Mouse (Mus musculus) spleen, adult 2 months (tissue): Measurements from ENCODE around the gene Ofd1. TPM values are rescaled to one million over a fixed set of nuclear protein-coding genes. Genes with fewer than 3 reads are reported as not detected.

Experiments
- DNase-seq, 2 experiments: peaks; one replicate each; pipeline versions ENCODE4 v3.0.0 to v3.0.0-alpha.2; 2012 to 2021; ENCODE audit warnings: low spot score in 2 of 2, low read depth in 1 of 2
- H3K27ac ChIP-seq: fragments of 200-500 bp; 2 replicates; pipeline ENCODE4 v1.5.1; 2012; ENCODE audit warnings: low read length, inconsistent platforms; ENCODE audit not compliant: insufficient read depth
- H3K27me3 ChIP-seq: fragments of 200-500 bp; 2 replicates; pipeline ENCODE4 v1.6.1; 2012; ENCODE audit warnings: mild to moderate bottlenecking, moderate library complexity, low read length, inconsistent platforms; ENCODE audit not compliant: control insufficient read depth, insufficient read depth
- H3K36me3 ChIP-seq: fragments of 200-500 bp; 2 replicates; pipeline ENCODE4 v1.6.1; 2012; ENCODE audit warnings: mild to moderate bottlenecking, low read length, inconsistent platforms; ENCODE audit not compliant: control insufficient read depth, insufficient read depth
- H3K4me1 ChIP-seq: fragments of 200-500 bp; 2 replicates; pipeline ENCODE4 v1.6.1; 2011; ENCODE audit warnings: inconsistent platforms; ENCODE audit not compliant: control insufficient read depth, insufficient read depth, insufficient read length
- H3K4me3 ChIP-seq: fragments of 200-500 bp; 2 replicates; pipeline ENCODE4 v1.5.1; 2011; ENCODE audit warnings: mild to moderate bottlenecking, inconsistent platforms; ENCODE audit not compliant: insufficient read depth, insufficient read length; ENCODE audit errors: extremely low read depth
- CTCF ChIP-seq: fragments of 200-500 bp; IDR thresholded peaks from 2 replicates; pipeline ENCODE4 v1.5.1; 2011; ENCODE audit warnings: mild to moderate bottlenecking, inconsistent platforms; ENCODE audit not compliant: insufficient read depth, insufficient read length, insufficient replicate concordance; ENCODE audit errors: extremely low read depth
- POLR2A ChIP-seq: fragments of 200-500 bp; IDR thresholded peaks from 2 replicates; pipeline ENCODE4 v1.6.1; 2011; ENCODE audit warnings: low read depth, low read length, inconsistent platforms
- WGBS: fragments of 180-500 bp; shearing (Covaris S2); methylation state at CpG from one replicate; pipeline ENCODE4 v1.1.7; 2018; 5-methylcytosine and 5-hydroxymethylcytosine counted together
- polyA plus RNA-seq: library from polyadenylated mRNA; depleted of rRNA; stranded (reverse); fragments of >200 nt; gene quantifications from 2 replicates; pipeline ENCODE4 v1.2.3, GENCODE M21; 2012

Ofd1 gene
- polyA plus RNA-seq, 1 experiment = 0.99 TPM

GRCm38 (mm10) chrX:166360455-166360854, 80.0 kb downstream of the Ofd1 start:
- H3K27me3 ChIP-seq = no peaks in the 10 kb centered on the region
- no peak overlapping the region for H3K27ac ChIP-seq
- no peak for DNase-seq
- WGBS = 64% methylated on average over 4 of the region's 4 CpGs
- no peaks in the 10 kb centered on the region for H3K4me1 ChIP-seq
- no peak for TF ChIP-seq CTCF
- TF ChIP-seq POLR2A = no peak
- no peak overlapping the region for H3K4me3 ChIP-seq
- H3K36me3 ChIP-seq = no peaks in the 10 kb centered on the region

- DNase-seq = no peak
- TF ChIP-seq CTCF (no peak), POLR2A (no peak)
- Histone ChIP-seq H3K4me1 (no peaks in the 10 kb centered on the region), H3K4me3 (no peak overlapping the region), H3K27ac (no peak overlapping the region), H3K27me3 (no peaks in the 10 kb centered on the region), H3K36me3 (no peaks in the 10 kb centered on the region)
- WGBS = 70% methylated on average over 2 of the region's 2 CpGs
Observed at GRCm38 (mm10) chrX:166359927-166360440, 80.5 kb downstream of the Ofd1 start.

GRCm38 (mm10) chrX:166358955-166359354, 81.5 kb downstream of the Ofd1 start:
- TF ChIP-seq CTCF (no peak), POLR2A (no peak)
- no peaks in the 10 kb centered on the region for H3K27me3 ChIP-seq
- no peak for DNase-seq
- no peak overlapping the region for H3K27ac ChIP-seq
- 63% methylated on average over 2 of the region's 2 CpGs for WGBS
- H3K4me1 ChIP-seq = no peaks in the 10 kb centered on the region
- H3K4me3 ChIP-seq = no peak overlapping the region
- H3K36me3 ChIP-seq = no peaks in the 10 kb centered on the region

GRCm38 (mm10) chrX:166356276-166356675, 84.2 kb downstream of the Ofd1 start:
- H3K27ac ChIP-seq = no peak overlapping the region
- 79% methylated on average over 3 of the region's 3 CpGs for WGBS
- no peaks in the 10 kb centered on the region for H3K27me3 ChIP-seq
- no peaks in the 10 kb centered on the region for H3K36me3 ChIP-seq
- no peak overlapping the region for H3K4me3 ChIP-seq
- TF ChIP-seq POLR2A (no peak), CTCF (no peak)
- DNase-seq = no peak
- no peaks in the 10 kb centered on the region for H3K4me1 ChIP-seq

- DNase-seq = no peak
- 73% methylated on average over 1 of the region's 1 CpGs for WGBS
- Histone ChIP-seq H3K4me3 (no peak overlapping the region), H3K27me3 (no peaks in the 10 kb centered on the region), H3K36me3 (no peaks in the 10 kb centered on the region), H3K4me1 (no peaks in the 10 kb centered on the region), H3K27ac (no peak overlapping the region)
- TF ChIP-seq CTCF (no peak), POLR2A (no peak)
Observed at GRCm38 (mm10) chrX:166354913-166355312, 85.6 kb downstream of the Ofd1 start.

GRCm38 (mm10) chrX:166353412-166353811, 87.1 kb downstream of the Ofd1 start:
- DNase-seq = no peak
- Histone ChIP-seq H3K4me1 (no peaks in the 10 kb centered on the region), H3K4me3 (no peak overlapping the region), H3K27ac (no peak overlapping the region), H3K36me3 (no peaks in the 10 kb centered on the region), H3K27me3 (no peaks in the 10 kb centered on the region)
- 72% methylated on average over 2 of the region's 2 CpGs for WGBS
- TF ChIP-seq CTCF (no peak), POLR2A (no peak)

GRCm38 (mm10) chrX:166351790-166352189, 88.7 kb downstream of the Ofd1 start:
- peak; percentile 32 to 50 for DNase-seq
- no peaks in the 10 kb centered on the region for H3K4me1 ChIP-seq
- peak; percentile 60; the same call in 1 of the 2 replicates for TF ChIP-seq CTCF
- TF ChIP-seq POLR2A = no peak
- H3K36me3 ChIP-seq = no peaks in the 10 kb centered on the region
- H3K27ac ChIP-seq = no peak overlapping the region
- H3K4me3 ChIP-seq = no peak overlapping the region
- no peaks in the 10 kb centered on the region for H3K27me3 ChIP-seq
- WGBS = 20% methylated on average over 6 of the region's 6 CpGs
